Mouse (Mus musculus) MEL (cell line): ENCODE measurements around the gene Agap2.
"Not testable (repeated sequence)": the region's sequence is repeated elsewhere in the genome, so short reads cannot be mapped to it uniquely, and the experiment has no call there.

Experiments
- CHD2 ChIP-seq: IDR thresholded peaks from 2 replicates; pipeline ENCODE4 v1.6.1; 2011; ENCODE audit warnings: low read length, improper control_type of control experiment
- CTCF ChIP-seq, 3 experiments: IDR thresholded peaks in 2 of 3; conservative IDR thresholded peaks in 1 of 3; 2 replicates each; pipeline ENCODE4 v1.5.1; 2011 to 2012; ENCODE audit warnings: low read length in 3 of 3, low read depth in 2 of 3, mild to moderate bottlenecking in 2 of 3, improper control_type of control experiment in 1 of 3, inconsistent platforms in 1 of 3, mixed read lengths in 1 of 3, moderate library complexity in 1 of 3; ENCODE audit not compliant: control insufficient read depth in 1 of 3, insufficient read depth in 1 of 3, poor library complexity in 1 of 3, severe bottlenecking in 1 of 3
- ELF1 ChIP-seq: IDR thresholded peaks from 2 replicates; pipeline ENCODE4 v1.6.1; 2014; ENCODE audit warnings: low read depth, mild to moderate bottlenecking, inconsistent platforms, low read length, improper control_type of control experiment, moderate library complexity
- GATA1 ChIP-seq: IDR thresholded peaks from 2 replicates; pipeline ENCODE4 v1.6.1; 2011; ENCODE audit warnings: low read depth, low read length, improper control_type of control experiment
- MYB ChIP-seq: IDR thresholded peaks from 2 replicates; pipeline ENCODE4 v1.6.1; 2011; ENCODE audit warnings: mild to moderate bottlenecking, low read depth, low read length, improper control_type of control experiment
- POLR2A ChIP-seq, 2 experiments: IDR thresholded peaks; 2 replicates each; pipeline ENCODE4 v1.6.1; 2011 to 2012; ENCODE audit warnings: low read length in 2 of 2, mild to moderate bottlenecking in 2 of 2, control low read depth in 1 of 2, improper control_type of control experiment in 1 of 2, low read depth in 1 of 2, moderate library complexity in 1 of 2; ENCODE audit not compliant: control insufficient read depth in 1 of 2, insufficient read depth in 1 of 2, poor library complexity in 1 of 2
- TAL1 ChIP-seq: IDR thresholded peaks from 2 replicates; pipeline ENCODE4 v1.6.1; 2012; ENCODE audit warnings: mild to moderate bottlenecking, inconsistent platforms, low read length, moderate library complexity, mixed read lengths

DNA sequence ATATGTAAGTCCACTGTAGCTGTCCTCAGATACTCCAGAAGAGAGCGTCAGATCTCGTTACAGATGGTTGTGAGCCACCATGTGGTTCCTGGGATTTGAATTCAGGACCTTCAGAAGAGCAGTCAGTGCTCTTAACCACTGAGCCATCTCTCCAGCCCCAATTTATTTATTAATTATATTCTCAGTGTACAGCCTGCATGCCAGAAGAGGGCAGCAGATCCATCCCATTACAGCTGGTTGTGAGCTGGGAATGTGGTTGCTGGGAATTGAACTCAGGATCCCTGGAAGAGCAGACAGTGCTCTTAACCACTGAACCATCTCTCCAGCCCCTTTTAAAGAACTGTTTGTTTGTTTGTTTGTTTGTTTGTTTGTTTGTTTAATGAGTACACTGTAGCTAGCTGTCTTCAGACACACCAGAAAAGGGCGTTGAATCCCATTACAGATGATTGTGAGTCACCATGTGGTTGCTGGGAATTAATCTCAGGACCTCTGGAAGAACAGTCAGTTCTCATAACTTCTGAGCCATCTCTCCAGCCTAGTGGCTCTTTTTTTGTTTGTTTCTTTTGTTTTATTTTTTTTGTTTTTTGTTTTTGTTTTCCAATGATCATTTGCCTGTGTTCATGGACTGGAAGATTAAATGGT, 59.4 kb downstream of the Agap2 start:
- TF ChIP-seq POLR2A (IDR thresholded peaks at IDR 0.05; ENCODE audit: control insufficient read depth in 1 of 2, insufficient read depth in 1 of 2, low read depth in 1 of 2, low read length in 2 of 2, poor library complexity in 1 of 2); TAL1; GATA1; MYB; ELF1; CHD2: not testable (repeated sequence)
- peak; percentile 39 to 57 (median 55) for TF ChIP-seq CTCF (IDR thresholded peaks at IDR 0.05 in 2 of 3, conservative IDR thresholded peaks at IDR 0.05 in 1 of 3; ENCODE audit: control insufficient read depth in 1 of 3, insufficient read depth in 1 of 3, low read depth in 2 of 3, low read length in 3 of 3, poor library complexity in 1 of 3, severe bottlenecking in 1 of 3)
